10 mouse cellular contexts compared by ENCODE assay signal in genomic region chr4:130163391-130163861, GRCm38 (mm10). TPM values are rescaled to one million over a fixed set of nuclear protein-coding genes. Genes with fewer than 3 reads are reported as not detected.
DNase-seq lines count a peak whose midpoint lies in the region; ATAC-seq and TF ChIP-seq lines count a peak whose summit lies in the region.
"Had no signal": no experiment of that assay in that cellular context is flagged by ENCODE, and none has a peak within 500 bp of the region (broad histone marks: within the 10 kb centered on the region; RNA-seq: fewer than 3 reads in every experiment).

No protein-coding gene starts in this region.

- DNase-seq in testis, postnatal 10 days (ENCODE audit: low spot score) = peak; percentile 57
- no peak for DNase-seq in testis, postnatal 14 days (ENCODE audit: low spot score)
- peak; percentile 64 to 80 for DNase-seq in heart, adult 9 months (ENCODE audit: low spot score in 2 of 2)
- peak; percentile 64 for DNase-seq in kidney, adult 18-20 months
- peak; percentile 75 for DNase-seq in lung, embryonic 14.5 days
- DNase-seq in stomach, postnatal 0 days (ENCODE audit: low spot score) = peak; percentile 80
- no peak for DNase-seq in left cerebral cortex, adult 18-20 months (ENCODE audit: low spot score in 2 of 2)
- no peak for DNase-seq in T-cell, adult 2 months (ENCODE audit: low spot score)

- H3K27ac ChIP-seq in lung, embryonic 14.5 days (ENCODE audit: low read depth) = peak overlapping the region; percentile 80
- peak overlapping the region; percentile 56 for H3K27ac ChIP-seq in stomach, postnatal 0 days (replicated peaks)

- peak; percentile 33; the same call in 1 of the 2 replicates for ATAC-seq in lung, embryonic 14.5 days (ENCODE audit: insufficient read depth)
- peak; percentile 35 for ATAC-seq in stomach, postnatal 0 days (ENCODE audit: low FRiP score, low TSS enrichment)

- peak overlapping the region; percentile 52 for H3K9ac ChIP-seq in lung, embryonic 14.5 days
- H3K9ac ChIP-seq in stomach, postnatal 0 days (ENCODE audit: low read length) = peak overlapping the region; percentile 59

- H3K4me1 ChIP-seq in lung, embryonic 14.5 days (ENCODE audit: insufficient read depth) = peaks cover 33% of the 10 kb centered on the region
- peaks cover 16% of the 10 kb centered on the region for H3K4me1 ChIP-seq in stomach, postnatal 0 days (replicated peaks; ENCODE audit: control insufficient read depth, insufficient read depth)

- WGBS in lung, embryonic 14.5 days = 4% methylated on average over 20 of the region's 20 CpGs
- 11% methylated on average over 20 of the region's 20 CpGs for WGBS in stomach, postnatal 0 days

- H3K9me3 ChIP-seq in lung, embryonic 14.5 days (ENCODE audit: low read depth, low read length) = no peaks in the 10 kb centered on the region
- H3K9me3 ChIP-seq in stomach, postnatal 0 days (ENCODE audit: control insufficient read depth, low read length) = no peaks in the 10 kb centered on the region

- peak; percentile 54 for TF ChIP-seq EP300 in stomach, postnatal 0 days (optimal IDR thresholded peaks at IDR 0.05)

- peak overlapping the region; percentile 15; the same call in 1 of the 2 replicates for H3K4me3 ChIP-seq in lung, embryonic 14.5 days (ENCODE audit: low read depth, low read length)
- H3K4me3 ChIP-seq in stomach, postnatal 0 days (ENCODE audit: low read depth, low read length) = peak overlapping the region; percentile 4; the same call in 1 of the 2 replicates

- TF ChIP-seq CTCF in lung, embryonic 14.5 days (IDR thresholded peaks at IDR 0.05; ENCODE audit: low read depth) = no peak
- no peak for TF ChIP-seq CTCF in stomach, postnatal 0 days (IDR thresholded peaks at IDR 0.05; ENCODE audit: low read depth)

- peak overlapping the region; percentile 59 for H3K4me2 ChIP-seq in lung, embryonic 14.5 days
- peak overlapping the region; percentile 36 for H3K4me2 ChIP-seq in stomach, postnatal 0 days (replicated peaks; ENCODE audit: low read depth)

- H3K27me3 ChIP-seq in lung, embryonic 14.5 days (ENCODE audit: insufficient read depth, low read length) = no peaks in the 10 kb centered on the region
- no peaks in the 10 kb centered on the region for H3K27me3 ChIP-seq in stomach, postnatal 0 days (ENCODE audit: control insufficient read depth, insufficient read depth, low read length)

- H3K36me3 ChIP-seq in lung, embryonic 14.5 days (ENCODE audit: insufficient read depth) = no peaks in the 10 kb centered on the region
- peaks cover 3% of the 10 kb centered on the region; the same call in 1 of the 2 replicates for H3K36me3 ChIP-seq in stomach, postnatal 0 days (ENCODE audit: control insufficient read depth, insufficient read depth, low read length)

RNA-seq across cellular contexts. Expression of gene Tinagl1, which starts 11.5 kb away (rescaled TPM):
- polyA plus RNA-seq in lung, embryonic 14.5 days (2014; fragmentation: Nextera tagmentation; extraction: Ambion mirVana) = 29.6 and 30.3 TPM in 2 replicates
- polyA plus RNA-seq in stomach, postnatal 0 days (2015; fragmentation: Nextera tagmentation; extraction: Ambion mirVana) = 123 and 131 TPM in 2 replicates
- total RNA-seq in left cerebral cortex, adult 18-20 months (2021) = 10 to 100 TPM; 10.5 to 19.5 TPM

RNA-seq across cellular contexts. Expression of gene Hcrtr1, which starts 24.3 kb away (rescaled TPM):
- 0.14 and 0.39 TPM in 2 replicates for polyA plus RNA-seq in lung, embryonic 14.5 days (2014; fragmentation: Nextera tagmentation; extraction: Ambion mirVana)
- polyA plus RNA-seq in stomach, postnatal 0 days (2015; fragmentation: Nextera tagmentation; extraction: Ambion mirVana) = 0.39 and 0.73 TPM in 2 replicates
- total RNA-seq in left cerebral cortex, adult 18-20 months (2021) = 1 to 10 TPM; 1.6 to 2.4 TPM
- total RNA-seq: gastrocnemius, postnatal 4 days; MEL had no signal

RNA-seq across cellular contexts. Expression of gene Gm853, which starts 58.8 kb away (rescaled TPM):
- polyA plus RNA-seq in lung, embryonic 14.5 days (2014; fragmentation: Nextera tagmentation; extraction: Ambion mirVana) = not detected in 2 replicates
- polyA plus RNA-seq in stomach, postnatal 0 days (2015; fragmentation: Nextera tagmentation; extraction: Ambion mirVana) = not detected in 2 replicates
- total RNA-seq in left cerebral cortex, adult 18-20 months (2021) = not detected
- total RNA-seq: gastrocnemius, postnatal 4 days; MEL had no signal

Comparison
In these comparisons a context has a peak if more than half of its experiments do, and no peak if none do; other contexts are left out.
1. DNase-seq: peak in testis, postnatal 10 days (single experiment), heart, adult 9 months (2 of 2), kidney, adult 18-20 months (single experiment), lung, embryonic 14.5 days (single experiment) and stomach, postnatal 0 days (single experiment); none in testis, postnatal 14 days (single experiment), left cerebral cortex, adult 18-20 months (0 of 2) and T-cell, adult 2 months (single experiment).